Mouse (Mus musculus): ENCODE data around the gene Tsen54. TPM values are rescaled to one million over a fixed set of nuclear protein-coding genes. Genes with fewer than 3 reads are reported as not detected.

Gene Tsen54
- polyA plus RNA-seq, 1 experiment from 2014 or later = 31.3 TPM

GRCm38 (mm10) chr11:115779038-115779571, 35.4 kb upstream of the Tsen54 start:
- Histone ChIP-seq H3K9ac (peak overlapping the region; percentile 14; the same call in 1 of the 2 replicates), H3K4me1 (replicated peaks) (peaks cover 40% of the 10 kb centered on the region)

DNA sequence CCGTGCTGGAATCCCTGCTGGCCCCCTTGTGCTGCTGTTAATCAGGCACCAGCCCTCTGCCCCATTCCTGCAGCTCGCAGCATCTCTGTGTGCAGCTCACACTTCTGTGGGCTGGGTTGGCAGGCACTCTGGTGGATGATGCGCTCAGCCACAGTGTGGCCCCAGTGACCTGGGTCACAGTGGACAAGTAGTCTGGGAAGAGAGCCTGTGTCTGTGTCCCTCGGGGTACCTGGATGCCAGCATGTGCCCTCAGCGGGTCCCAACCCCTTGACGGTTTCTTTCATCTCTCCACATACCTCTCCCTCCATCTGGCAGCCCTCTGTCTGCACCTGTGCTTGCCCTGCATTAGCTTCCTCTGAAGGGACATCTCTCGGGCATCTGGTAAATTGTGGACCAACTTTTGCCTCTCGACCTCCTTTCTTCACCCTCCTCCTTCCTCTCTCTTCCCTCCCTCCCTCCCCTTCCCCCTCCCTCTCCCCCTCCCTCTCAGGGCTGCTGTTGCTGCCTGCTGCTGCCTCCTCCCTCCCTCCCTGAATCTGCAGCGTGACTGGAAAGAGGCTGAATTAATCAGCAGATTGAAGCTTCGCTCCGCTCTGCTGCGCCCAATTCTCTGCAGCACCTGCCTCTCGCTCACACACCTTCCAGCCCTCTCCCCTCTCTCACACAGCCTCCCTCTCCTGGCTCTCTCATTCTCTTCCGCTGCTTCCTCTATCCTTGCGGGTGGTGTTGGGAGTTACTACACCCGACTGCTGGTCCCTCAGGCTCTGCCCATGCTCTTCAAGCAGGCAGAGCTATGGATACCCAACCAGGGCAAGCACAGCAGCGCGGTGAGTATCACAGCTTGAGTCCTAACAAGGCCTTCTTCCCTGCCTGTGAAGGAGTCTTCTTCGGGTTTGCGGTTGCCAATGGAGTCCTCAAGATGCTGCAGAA, 34.1 kb upstream of the Tsen54 start:
- H3K4me2 ChIP-seq (replicated peaks) = peak overlapping the region; percentile 42; the same call in 1 of the 2 replicates
- no peak overlapping the region for H3K4me3 ChIP-seq (replicated peaks)
- H3K4me1 ChIP-seq (replicated peaks) = peaks cover 40% of the 10 kb centered on the region
- 0 out of 2 replicates have a peak, but pooled peaks cover 1% of the 10 kb centered on the region for H3K36me3 ChIP-seq
- no peaks in the 10 kb centered on the region for H3K9me3 ChIP-seq
- H3K9ac ChIP-seq = no peak overlapping the region
- H3K27ac ChIP-seq = peak overlapping the region; percentile 90; the same call in 1 of the 2 replicates
- H3K27me3 ChIP-seq (replicated peaks) = no peaks in the 10 kb centered on the region
- 36% methylated on average over 20 of the region's 20 CpGs for WGBS
- ATAC-seq = no peak

More at GRCm38 (mm10) chr11:115779038-115779571, 35.4 kb upstream of the Tsen54 start:
- Histone ChIP-seq H3K36me3 (no peaks in the 10 kb centered on the region), H3K9me3 (no peaks in the 10 kb centered on the region), H3K27ac (peak overlapping the region; percentile 90), H3K4me3 (replicated peaks) (no peak overlapping the region), H3K4me2 (replicated peaks) (peak overlapping the region; percentile 42), H3K27me3 (replicated peaks) (no peaks in the 10 kb centered on the region)
- WGBS = 10% methylated on average over 9 of the region's 9 CpGs
- ATAC-seq = peak; percentile 97

- WGBS = 76% methylated on average over 6 of the region's 6 CpGs
- Histone ChIP-seq H3K9ac (no peak overlapping the region), H3K36me3 (0 out of 2 replicates have a peak, but pooled peaks cover 11% of the 10 kb centered on the region), H3K4me3 (replicated peaks) (no peak overlapping the region), H3K9me3 (no peaks in the 10 kb centered on the region), H3K27ac (no peak overlapping the region), H3K4me1 (replicated peaks) (no peaks in the 10 kb centered on the region), H3K27me3 (replicated peaks) (no peaks in the 10 kb centered on the region), H3K4me2 (replicated peaks) (no peak overlapping the region)
- no peak for ATAC-seq
These were observed 28.1 kb upstream of the Tsen54 start for GRCm38 (mm10) chr11:115786473-115786872.

DNA sequence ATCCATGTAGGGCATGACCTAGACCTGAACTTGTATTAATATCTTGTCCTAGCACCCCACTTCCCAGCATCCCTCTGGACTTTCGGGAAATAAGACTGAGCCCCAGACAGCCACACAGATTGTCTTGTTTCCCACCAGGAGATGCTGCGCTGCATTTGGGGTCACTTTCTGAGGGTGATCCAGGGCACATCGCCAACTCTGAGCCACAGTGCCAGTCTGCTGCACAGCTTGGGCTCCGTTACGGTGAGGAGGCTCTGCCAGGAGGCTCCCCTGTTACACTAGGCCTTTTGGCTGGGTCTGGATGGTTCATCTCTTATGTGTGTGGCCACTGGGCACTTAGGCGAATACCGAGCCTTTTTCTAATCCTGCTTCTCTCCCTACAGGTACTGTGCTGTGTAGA, 24.7 kb upstream of the Tsen54 start:
- H3K36me3 ChIP-seq = peaks cover 39% of the 10 kb centered on the region
- no peak for ATAC-seq
- no peak overlapping the region for H3K4me2 ChIP-seq (replicated peaks)
- no peak overlapping the region for H3K9ac ChIP-seq
- no peaks in the 10 kb centered on the region for H3K4me1 ChIP-seq (replicated peaks)
- no peaks in the 10 kb centered on the region for H3K9me3 ChIP-seq
- H3K27ac ChIP-seq = no peak overlapping the region
- H3K4me3 ChIP-seq (replicated peaks) = no peak overlapping the region
- 96% methylated on average over 7 of the region's 7 CpGs for WGBS
- no peaks in the 10 kb centered on the region for H3K27me3 ChIP-seq (replicated peaks)

- H3K36me3 ChIP-seq = peaks cover 39% of the 10 kb centered on the region
- WGBS = 94% methylated on average over 16 of the region's 16 CpGs
- ATAC-seq = no peak
These were observed 22.6 kb upstream of the Tsen54 start for GRCm38 (mm10) chr11:115791919-115792318.

DNA sequence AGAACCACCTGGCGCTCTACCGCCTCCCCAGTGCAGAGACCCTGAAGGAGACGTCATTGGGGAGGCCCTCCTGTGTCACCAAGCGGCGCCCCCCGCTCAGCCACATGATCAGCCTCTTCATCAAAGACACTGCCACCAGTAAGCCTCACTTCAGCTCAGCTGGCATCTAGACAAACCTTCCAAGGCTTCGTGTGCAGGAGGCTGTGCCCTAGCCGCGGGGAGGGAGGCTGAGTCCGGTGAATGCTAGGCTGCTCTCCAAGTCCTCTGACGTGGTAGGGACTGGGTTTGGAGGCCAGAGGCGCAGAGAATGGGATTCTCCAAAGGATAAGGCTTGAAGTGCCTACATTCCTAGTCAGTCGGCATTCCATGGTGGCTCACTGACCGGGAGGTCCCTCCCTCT, 22.2 kb upstream of the Tsen54 start:
- Histone ChIP-seq H3K4me2 (replicated peaks) (no peak overlapping the region), H3K27ac (no peak overlapping the region), H3K4me3 (replicated peaks) (no peak overlapping the region), H3K9me3 (no peaks in the 10 kb centered on the region), H3K4me1 (replicated peaks) (no peaks in the 10 kb centered on the region), H3K9ac (no peak overlapping the region), H3K27me3 (replicated peaks) (no peaks in the 10 kb centered on the region), H3K36me3 (peaks cover 36% of the 10 kb centered on the region)
- WGBS = 90% methylated on average over 14 of the region's 14 CpGs
- no peak for ATAC-seq

More at GRCm38 (mm10) chr11:115791919-115792318, 22.6 kb upstream of the Tsen54 start:
- Histone ChIP-seq H3K9me3 (no peaks in the 10 kb centered on the region), H3K27me3 (replicated peaks) (no peaks in the 10 kb centered on the region), H3K4me3 (replicated peaks) (no peak overlapping the region), H3K4me1 (replicated peaks) (no peaks in the 10 kb centered on the region), H3K9ac (no peak overlapping the region), H3K4me2 (replicated peaks) (no peak overlapping the region), H3K27ac (no peak overlapping the region)

- H3K9ac ChIP-seq = no peak overlapping the region
- H3K27ac ChIP-seq = no peak overlapping the region
- WGBS = 77% methylated on average over 15 of the region's 15 CpGs
- no peak for ATAC-seq
- H3K4me1 ChIP-seq (replicated peaks) = no peaks in the 10 kb centered on the region
- no peaks in the 10 kb centered on the region for H3K9me3 ChIP-seq
- H3K4me3 ChIP-seq (replicated peaks) = no peak overlapping the region
- H3K27me3 ChIP-seq (replicated peaks) = no peaks in the 10 kb centered on the region
- no peak overlapping the region for H3K4me2 ChIP-seq (replicated peaks)
- peaks cover 60% of the 10 kb centered on the region for H3K36me3 ChIP-seq
These were observed 17.6 kb upstream of the Tsen54 start for GRCm38 (mm10) chr11:115796898-115797297.

- Histone ChIP-seq H3K4me3 (replicated peaks) (no peak overlapping the region), H3K36me3 (peaks cover 60% of the 10 kb centered on the region), H3K9me3 (no peaks in the 10 kb centered on the region), H3K27me3 (replicated peaks) (no peaks in the 10 kb centered on the region), H3K9ac (no peak overlapping the region), H3K4me2 (replicated peaks) (no peak overlapping the region), H3K4me1 (replicated peaks) (no peaks in the 10 kb centered on the region), H3K27ac (no peak overlapping the region)
- 72% methylated on average over 9 of the region's 9 CpGs for WGBS
- ATAC-seq = no peak
These were observed 16.9 kb upstream of the Tsen54 start for GRCm38 (mm10) chr11:115797665-115798064.

- H3K27ac ChIP-seq = no peak overlapping the region
- peaks cover 61% of the 10 kb centered on the region for H3K36me3 ChIP-seq
- H3K4me1 ChIP-seq (replicated peaks) = no peaks in the 10 kb centered on the region
- H3K27me3 ChIP-seq (replicated peaks) = no peaks in the 10 kb centered on the region
- H3K4me3 ChIP-seq (replicated peaks) = no peak overlapping the region
- no peak overlapping the region for H3K4me2 ChIP-seq (replicated peaks)
- no peak for ATAC-seq
- 91% methylated on average over 18 of the region's 18 CpGs for WGBS
- no peak overlapping the region for H3K9ac ChIP-seq
- no peaks in the 10 kb centered on the region for H3K9me3 ChIP-seq
These were observed 13.5 kb upstream of the Tsen54 start for GRCm38 (mm10) chr11:115800981-115801380.

GRCm38 (mm10) chr11:115803072-115803709, 11.3 kb upstream of the Tsen54 start:
- Histone ChIP-seq H3K36me3 (peaks cover 71% of the 10 kb centered on the region), H3K27ac (no peak overlapping the region), H3K4me1 (replicated peaks) (peaks cover 10% of the 10 kb centered on the region), H3K27me3 (replicated peaks) (no peaks in the 10 kb centered on the region), H3K4me2 (replicated peaks) (no peak overlapping the region), H3K9me3 (no peaks in the 10 kb centered on the region), H3K9ac (no peak overlapping the region), H3K4me3 (replicated peaks) (no peak overlapping the region)
- WGBS = 91% methylated on average over 24 of the region's 24 CpGs
- ATAC-seq = no peak

DNA sequence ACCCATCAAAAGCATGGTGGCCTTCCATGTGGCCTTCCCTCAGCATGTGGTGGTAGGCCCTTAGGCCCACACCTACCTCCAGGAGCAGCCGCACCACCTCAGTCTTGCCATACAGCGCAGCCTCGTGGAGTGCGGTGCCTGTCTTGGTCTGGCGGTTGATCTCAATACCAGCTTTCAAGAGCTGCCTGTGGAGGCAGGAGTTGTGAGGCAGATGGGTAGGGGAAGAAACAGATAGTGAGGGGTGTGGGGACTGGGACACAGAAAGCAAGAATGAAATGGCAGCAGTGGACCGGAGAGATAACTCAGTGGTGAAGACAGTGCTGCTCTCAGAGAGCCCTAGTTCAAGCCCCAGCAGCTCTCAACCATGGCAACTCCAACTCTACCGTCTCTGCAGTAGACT, 9.5 kb upstream of the Tsen54 start:
- H3K9me3 ChIP-seq = no peaks in the 10 kb centered on the region
- H3K36me3 ChIP-seq = peaks cover 56% of the 10 kb centered on the region
- ATAC-seq = peak; percentile 16; the same call in 1 of the 2 replicates
- H3K4me2 ChIP-seq (replicated peaks) = no peak overlapping the region
- no peak overlapping the region for H3K9ac ChIP-seq
- H3K27me3 ChIP-seq (replicated peaks) = no peaks in the 10 kb centered on the region
- no peak overlapping the region for H3K4me3 ChIP-seq (replicated peaks)
- WGBS = 93% methylated on average over 7 of the region's 7 CpGs
- H3K27ac ChIP-seq = no peak overlapping the region
- peaks cover 28% of the 10 kb centered on the region for H3K4me1 ChIP-seq (replicated peaks)

GRCm38 (mm10) chr11:115806154-115806553, 8.4 kb upstream of the Tsen54 start:
- Histone ChIP-seq H3K4me2 (replicated peaks) (no peak overlapping the region), H3K9ac (no peak overlapping the region)

More at GRCm38 (mm10) chr11:115806154-115806553, 8.4 kb upstream of the Tsen54 start:
- ATAC-seq = no peak
- WGBS = 94% methylated on average over 10 of the region's 10 CpGs
- Histone ChIP-seq H3K27ac (no peak overlapping the region), H3K27me3 (replicated peaks) (no peaks in the 10 kb centered on the region), H3K4me3 (replicated peaks) (no peak overlapping the region), H3K4me1 (replicated peaks) (peaks cover 38% of the 10 kb centered on the region), H3K9me3 (no peaks in the 10 kb centered on the region), H3K36me3 (peaks cover 46% of the 10 kb centered on the region)
